Mouse (Mus musculus): ENCODE measurements around the gene Pom121.

DNA sequence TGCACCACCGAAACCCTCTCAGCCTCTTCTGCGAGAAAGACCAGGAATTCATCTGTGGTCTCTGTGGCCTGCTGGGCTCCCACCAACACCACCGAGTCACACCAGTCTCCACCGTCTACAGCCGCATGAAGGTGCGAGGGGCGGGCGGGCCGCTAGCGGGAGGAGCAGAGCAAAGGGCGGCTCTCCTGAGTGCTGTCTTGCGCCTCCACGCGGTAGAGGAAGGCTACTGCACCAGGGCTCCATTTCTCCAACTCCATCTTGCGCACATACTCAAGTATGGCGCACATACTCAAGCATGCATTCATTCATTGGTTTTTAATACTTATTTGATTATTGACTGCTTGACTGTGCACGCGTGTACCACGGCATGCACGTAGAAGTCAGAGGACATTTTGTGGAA is 40.8 kb downstream of the Pom121 start:
- TF ChIP-seq CTCF (conservative IDR thresholded peaks at IDR 0.05; ENCODE audit: insufficient read depth, insufficient read length, low read depth, low read length) (peak; percentile 37), POLR2A (IDR thresholded peaks at IDR 0.05; ENCODE audit: low read depth, low read length) (no peak)

All from kidney, adult 2 months (tissue).